Mouse (Mus musculus) limb, embryonic 15.5 days (tissue): ENCODE measurements around the gene Col19a1. TPM values are rescaled to one million over a fixed set of nuclear protein-coding genes. Genes with fewer than 3 reads are reported as not detected.

Experiments
- ATAC-seq: fragments of 200-750 bp; cut with Nextera tagmentation; 2 replicates; pipeline ENCODE4 v1.8.0; 2017; ENCODE audit warnings: low read depth, moderate TSS enrichment; ENCODE audit not compliant: insufficient number of reproducible peaks, low FRiP score, low TSS enrichment
- H3K27ac ChIP-seq: fragments of 300-500 bp; sonication (generic); 2 replicates; pipeline ENCODE4 v1.5.1; 2015; ENCODE audit warnings: moderate library complexity, mild to moderate bottlenecking, inconsistent platforms
- H3K27me3 ChIP-seq: fragments of 300-500 bp; sonication (generic); 2 replicates; pipeline ENCODE4 v1.6.1; 2015; ENCODE audit warnings: inconsistent platforms
- H3K36me3 ChIP-seq: fragments of 300-500 bp; sonication (generic); 2 replicates; pipeline ENCODE4 v1.6.1; 2015; ENCODE audit warnings: inconsistent platforms
- H3K4me1 ChIP-seq: fragments of 300-500 bp; sonication (generic); 2 replicates; pipeline ENCODE4 v1.6.1; 2015; ENCODE audit warnings: inconsistent platforms
- H3K4me2 ChIP-seq: fragments of 300-500 bp; sonication (generic); 2 replicates; pipeline ENCODE4 v1.6.1; 2015; ENCODE audit warnings: mild to moderate bottlenecking, inconsistent platforms
- H3K4me3 ChIP-seq: fragments of 300-500 bp; sonication (generic); 2 replicates; pipeline ENCODE4 v1.5.1; 2015; ENCODE audit warnings: mild to moderate bottlenecking, inconsistent platforms
- H3K9ac ChIP-seq: fragments of 300-500 bp; sonication (generic); 2 replicates; pipeline ENCODE4 v1.6.1; 2015; ENCODE audit warnings: inconsistent platforms
- H3K9me3 ChIP-seq: fragments of 300-500 bp; sonication (generic); 2 replicates; pipeline ENCODE4 v1.6.1; 2016; ENCODE audit warnings: inconsistent platforms
- WGBS: fragments of 180-500 bp; shearing (Covaris S2); methylation state at CpG from one replicate; pipeline ENCODE4 v1.1.7; 2015; 5-methylcytosine and 5-hydroxymethylcytosine counted together
- polyA plus RNA-seq: library from polyadenylated mRNA; unstranded; fragments of >200 nt; fragmentation: Nextera tagmentation; extraction: Ambion mirVana; gene quantifications from 2 replicates; pipeline ENCODE4 v1.2.1, GENCODE M21; 2015

Col19a1 gene
- polyA plus RNA-seq, 1 experiment from 2014 or later: 6.0 TPM

GRCm38 (mm10) chr1:24349462-24350217, 237.6 kb downstream of the Col19a1 start:
- ATAC-seq: no peak
- no peak overlapping the region for H3K9ac ChIP-seq
- 80% methylated on average over 13 of the region's 13 CpGs for WGBS
- H3K27me3 ChIP-seq: no peaks in the 10 kb centered on the region
- no peak overlapping the region for H3K4me3 ChIP-seq
- no peak overlapping the region for H3K4me2 ChIP-seq
- H3K9me3 ChIP-seq: no peaks in the 10 kb centered on the region
- H3K27ac ChIP-seq: no peak overlapping the region
- H3K36me3 ChIP-seq: no peaks in the 10 kb centered on the region
- no peaks in the 10 kb centered on the region for H3K4me1 ChIP-seq

DNA sequence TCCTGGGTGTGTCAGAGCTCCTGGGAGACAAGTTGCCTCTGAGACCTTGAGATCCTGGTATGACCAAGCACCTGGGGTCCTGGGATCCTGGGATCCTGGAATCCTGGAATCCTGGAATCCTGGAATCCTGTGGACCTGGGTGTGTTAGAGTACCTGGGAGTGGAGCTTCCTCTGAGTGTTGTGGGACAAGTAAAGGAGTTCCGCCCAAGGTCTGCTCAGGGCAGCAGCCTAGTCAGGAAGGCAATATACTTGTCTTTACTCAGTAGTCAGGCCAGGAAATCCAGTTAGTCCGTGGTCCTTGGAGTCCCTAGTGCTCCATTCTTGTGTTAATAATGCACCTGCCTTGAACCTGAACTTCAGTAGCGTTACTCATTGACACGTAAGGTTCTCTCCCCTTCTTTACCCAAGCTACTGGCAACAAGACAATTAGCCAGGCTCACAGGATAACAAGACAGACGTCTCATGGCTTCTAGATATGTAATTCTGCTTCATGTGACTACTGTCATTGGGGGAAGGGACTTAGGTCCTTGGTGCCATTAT, 239.6 kb downstream of the Col19a1 start:
- Histone ChIP-seq H3K9ac (no peak overlapping the region), H3K27ac (no peak overlapping the region), H3K27me3 (no peaks in the 10 kb centered on the region), H3K4me1 (no peaks in the 10 kb centered on the region), H3K9me3 (no peaks in the 10 kb centered on the region), H3K36me3 (no peaks in the 10 kb centered on the region), H3K4me2 (no peak overlapping the region), H3K4me3 (no peak overlapping the region)
- no peak for ATAC-seq
- WGBS: 75% methylated on average over 5 of the region's 5 CpGs

GRCm38 (mm10) chr1:24337556-24338275, 249.6 kb downstream of the Col19a1 start:
- Histone ChIP-seq H3K9me3 (no peaks in the 10 kb centered on the region), H3K9ac (no peak overlapping the region), H3K4me3 (no peak overlapping the region), H3K4me1 (no peaks in the 10 kb centered on the region), H3K27ac (no peak overlapping the region), H3K36me3 (no peaks in the 10 kb centered on the region), H3K27me3 (no peaks in the 10 kb centered on the region), H3K4me2 (no peak overlapping the region)
- no peak for ATAC-seq
- WGBS: 87% methylated on average over 10 of the region's 10 CpGs

DNA sequence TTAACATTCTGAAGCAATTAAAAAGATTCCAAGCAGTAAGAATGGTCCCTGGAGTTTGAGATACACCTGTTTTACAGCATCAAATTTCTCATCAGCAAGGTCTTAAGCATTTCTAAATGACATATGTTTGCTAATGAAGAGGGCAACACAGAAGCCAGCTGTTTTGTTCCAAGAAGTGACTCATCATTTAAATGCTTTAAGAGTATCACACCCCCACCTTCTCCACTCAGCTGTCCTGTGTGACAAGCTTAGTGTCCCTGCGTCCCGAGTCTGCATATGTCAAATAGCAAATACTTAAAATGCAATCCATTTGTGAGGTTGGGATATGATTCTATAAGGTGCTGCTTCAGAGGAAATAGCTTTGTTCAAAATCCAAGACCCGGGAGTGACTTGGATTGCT, 251.2 kb downstream of the Col19a1 start:
- no peak for ATAC-seq

DNA sequence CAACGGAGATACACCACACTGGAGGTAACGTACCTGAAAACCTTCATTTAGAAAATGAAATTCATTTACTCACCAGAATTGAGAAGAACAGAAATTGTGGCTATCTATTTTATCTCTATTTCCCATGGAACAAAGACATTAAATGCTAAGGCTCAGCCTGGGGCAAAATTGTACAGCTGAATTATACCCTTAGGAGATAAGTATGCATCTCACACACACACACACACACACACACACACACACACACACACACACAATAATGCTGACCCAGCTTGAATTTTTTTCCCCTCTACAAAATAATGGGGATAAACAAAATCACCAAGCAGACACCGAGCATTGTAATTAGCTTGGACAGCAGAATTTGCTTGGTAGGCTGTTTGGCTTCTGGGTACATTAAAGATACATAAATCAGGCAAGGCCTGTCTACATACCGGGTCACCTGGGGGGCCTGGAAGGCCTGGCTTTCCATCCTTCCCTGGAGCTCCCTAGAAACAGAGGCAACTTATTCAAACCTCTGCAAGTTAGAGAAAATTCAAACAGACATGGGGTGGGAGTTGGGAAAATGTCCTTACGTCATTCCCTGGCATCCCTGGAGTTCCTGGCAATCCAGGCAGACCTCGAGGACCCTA, 270.2 kb downstream of the Col19a1 start:
- H3K27me3 ChIP-seq: no peaks in the 10 kb centered on the region
- ATAC-seq: no peak
- H3K9ac ChIP-seq: no peak overlapping the region
- H3K4me2 ChIP-seq: no peak overlapping the region
- WGBS: 56% methylated on average over 6 of the region's 6 CpGs
- H3K9me3 ChIP-seq: no peaks in the 10 kb centered on the region
- no peak overlapping the region for H3K4me3 ChIP-seq
- H3K36me3 ChIP-seq: no peaks in the 10 kb centered on the region
- no peak overlapping the region for H3K27ac ChIP-seq
- no peaks in the 10 kb centered on the region for H3K4me1 ChIP-seq

More for the DNA sequence above, 251.2 kb downstream of the Col19a1 start:
- H3K36me3 ChIP-seq: no peaks in the 10 kb centered on the region
- H3K4me2 ChIP-seq: no peak overlapping the region
- H3K27ac ChIP-seq: no peak overlapping the region
- no peak overlapping the region for H3K4me3 ChIP-seq
- H3K4me1 ChIP-seq: no peaks in the 10 kb centered on the region
- no peaks in the 10 kb centered on the region for H3K9me3 ChIP-seq
- no peaks in the 10 kb centered on the region for H3K27me3 ChIP-seq
- no peak overlapping the region for H3K9ac ChIP-seq
- WGBS: 64% methylated on average over 3 of the region's 3 CpGs

GRCm38 (mm10) chr1:24316490-24316889, 270.8 kb downstream of the Col19a1 start:
- no peak for ATAC-seq
- H3K4me2 ChIP-seq: no peak overlapping the region
- H3K36me3 ChIP-seq: no peaks in the 10 kb centered on the region
- H3K27ac ChIP-seq: no peak overlapping the region
- no peak overlapping the region for H3K4me3 ChIP-seq
- H3K9ac ChIP-seq: no peak overlapping the region
- H3K27me3 ChIP-seq: no peaks in the 10 kb centered on the region
- H3K4me1 ChIP-seq: no peaks in the 10 kb centered on the region
- 54% methylated on average over 3 of the region's 3 CpGs for WGBS
- H3K9me3 ChIP-seq: no peaks in the 10 kb centered on the region

- no peak overlapping the region for H3K4me2 ChIP-seq
Observed at GRCm38 (mm10) chr1:24310847-24311246, 276.4 kb downstream of the Col19a1 start.

DNA sequence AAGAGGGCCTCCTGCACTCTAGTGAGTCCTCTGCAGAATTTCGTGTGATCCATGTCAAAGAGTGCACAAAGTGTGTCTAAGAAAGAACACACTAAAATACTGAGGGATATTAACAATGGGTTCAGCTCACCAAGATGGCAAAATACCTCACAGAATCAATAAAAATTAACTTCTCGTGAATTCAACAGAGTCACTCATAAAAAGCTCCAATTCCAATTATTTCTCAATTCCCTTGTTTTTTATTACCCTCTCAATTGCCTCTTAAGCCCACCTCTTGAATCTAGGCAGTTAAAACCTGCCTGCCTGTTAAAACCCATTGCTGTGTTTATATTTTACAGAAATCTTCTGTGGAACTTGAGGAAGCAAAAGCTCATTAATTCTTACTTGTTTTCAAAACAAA, 277.1 kb downstream of the Col19a1 start:
- no peaks in the 10 kb centered on the region for H3K36me3 ChIP-seq
- H3K9me3 ChIP-seq: no peaks in the 10 kb centered on the region
- H3K27me3 ChIP-seq: no peaks in the 10 kb centered on the region
- H3K4me3 ChIP-seq: no peak overlapping the region
- no peaks in the 10 kb centered on the region for H3K4me1 ChIP-seq
- H3K4me2 ChIP-seq: no peak overlapping the region
- 19% methylated on average over 2 of the region's 2 CpGs for WGBS
- H3K9ac ChIP-seq: no peak overlapping the region
- no peak for ATAC-seq
- H3K27ac ChIP-seq: no peak overlapping the region

More at GRCm38 (mm10) chr1:24310847-24311246, 276.4 kb downstream of the Col19a1 start:
- Histone ChIP-seq H3K9ac (no peak overlapping the region), H3K4me3 (no peak overlapping the region), H3K4me1 (no peaks in the 10 kb centered on the region), H3K36me3 (no peaks in the 10 kb centered on the region), H3K27ac (no peak overlapping the region), H3K27me3 (no peaks in the 10 kb centered on the region), H3K9me3 (no peaks in the 10 kb centered on the region)
- WGBS: 27% methylated on average over 4 of the region's 4 CpGs
- no peak for ATAC-seq

DNA sequence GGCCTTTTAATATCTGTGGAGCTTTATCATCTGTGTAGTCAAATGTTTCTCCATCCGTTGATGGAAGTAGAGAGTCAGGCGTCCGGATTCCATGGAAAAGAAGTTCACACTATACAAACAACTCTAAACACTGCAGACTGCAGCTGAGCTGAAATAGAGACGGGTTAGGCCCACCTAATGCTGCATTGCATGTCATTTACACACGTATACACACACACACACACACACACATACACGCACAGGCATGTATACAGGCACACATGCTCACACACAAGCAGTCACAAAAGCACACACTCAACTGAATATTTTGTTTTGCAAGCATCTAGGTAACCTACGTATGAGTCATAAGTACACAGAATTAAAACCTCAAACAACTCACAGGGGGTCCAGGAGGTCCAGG, 284.2 kb downstream of the Col19a1 start:
- ATAC-seq: no peak
- H3K4me1 ChIP-seq: no peaks in the 10 kb centered on the region
- H3K27me3 ChIP-seq: no peaks in the 10 kb centered on the region
- 81% methylated on average over 7 of the region's 7 CpGs for WGBS
- no peaks in the 10 kb centered on the region for H3K36me3 ChIP-seq
- H3K9me3 ChIP-seq: no peaks in the 10 kb centered on the region
- no peak overlapping the region for H3K4me2 ChIP-seq
- no peak overlapping the region for H3K4me3 ChIP-seq
- H3K9ac ChIP-seq: no peak overlapping the region
- H3K27ac ChIP-seq: no peak overlapping the region

GRCm38 (mm10) chr1:24302674-24303073, 284.6 kb downstream of the Col19a1 start:
- no peak overlapping the region for H3K27ac ChIP-seq
- ATAC-seq: no peak; the same call in 1 of the 2 replicates
- no peaks in the 10 kb centered on the region for H3K36me3 ChIP-seq
- H3K4me3 ChIP-seq: no peak overlapping the region
- no peak overlapping the region for H3K9ac ChIP-seq
- no peaks in the 10 kb centered on the region for H3K4me1 ChIP-seq
- H3K4me2 ChIP-seq: no peak overlapping the region
- 9% methylated on average over 8 of the region's 8 CpGs for WGBS
- no peaks in the 10 kb centered on the region for H3K9me3 ChIP-seq
- H3K27me3 ChIP-seq: no peaks in the 10 kb centered on the region

- no peak overlapping the region for H3K4me3 ChIP-seq
- no peak overlapping the region for H3K4me2 ChIP-seq
- no peaks in the 10 kb centered on the region for H3K27me3 ChIP-seq
- ATAC-seq: no peak
- 85% methylated on average over 3 of the region's 3 CpGs for WGBS
- H3K27ac ChIP-seq: no peak overlapping the region
- no peak overlapping the region for H3K9ac ChIP-seq
- no peaks in the 10 kb centered on the region for H3K4me1 ChIP-seq
- H3K9me3 ChIP-seq: no peaks in the 10 kb centered on the region
- H3K36me3 ChIP-seq: no peaks in the 10 kb centered on the region
Observed at GRCm38 (mm10) chr1:24300700-24301099, 286.6 kb downstream of the Col19a1 start.
